12 mouse cellular contexts compared by ENCODE assay signal in genomic region chr6:140478031-140478430, GRCm38 (mm10). TPM values are rescaled to one million over a fixed set of nuclear protein-coding genes. Genes with fewer than 3 reads are reported as not detected.
DNase-seq lines count a peak whose midpoint lies in the region; ATAC-seq and TF ChIP-seq lines count a peak whose summit lies in the region.
"Had no signal": no experiment of that assay in that cellular context is flagged by ENCODE, and none has a peak within 500 bp of the region (broad histone marks: within the 10 kb centered on the region; RNA-seq: fewer than 3 reads in every experiment).

No protein-coding gene starts in this region.

- no peak for TF ChIP-seq CTCF in kidney, adult 2 months (conservative IDR thresholded peaks at IDR 0.05; ENCODE audit: insufficient read depth, insufficient read length, low read depth, low read length)
- no peak for TF ChIP-seq CTCF in midbrain, postnatal 0 days (IDR thresholded peaks at IDR 0.05)

- no peak for TF ChIP-seq POLR2A in kidney, adult 2 months (IDR thresholded peaks at IDR 0.05; ENCODE audit: low read depth, low read length)

- no peaks in the 10 kb centered on the region for H3K27me3 ChIP-seq in kidney, embryonic 15.5 days
- no peaks in the 10 kb centered on the region for H3K27me3 ChIP-seq in kidney, adult 2 months (replicated peaks; ENCODE audit: control insufficient read depth, insufficient read depth, low read length)
- no peaks in the 10 kb centered on the region for H3K27me3 ChIP-seq in midbrain, embryonic 14.5 days (ENCODE audit: control insufficient read depth, insufficient read depth, low read length)
- no peaks in the 10 kb centered on the region for H3K27me3 ChIP-seq in midbrain, postnatal 0 days (ENCODE audit: insufficient read depth, low read length)
- H3K27me3 ChIP-seq in embryonic facial prominence, embryonic 15.5 days = no peaks in the 10 kb centered on the region
- no peaks in the 10 kb centered on the region for H3K27me3 ChIP-seq in stomach, embryonic 16.5 days (ENCODE audit: control insufficient read depth, insufficient read depth, low read length)
- H3K27me3 ChIP-seq: liver, embryonic 15.5 days had no signal

- peak; percentile 61; the same call in 1 of the 2 replicates for ATAC-seq in kidney, embryonic 15.5 days (replicated peaks; ENCODE audit: low FRiP score)
- ATAC-seq in midbrain, embryonic 14.5 days (ENCODE audit: low FRiP score, low TSS enrichment) = no peak
- no peak for ATAC-seq in midbrain, postnatal 0 days (ENCODE audit: low FRiP score)
- peak; percentile 37; the same call in 1 of the 2 replicates for ATAC-seq in embryonic facial prominence, embryonic 15.5 days (ENCODE audit: insufficient number of reproducible peaks, low FRiP score, low TSS enrichment, low read depth)
- peak; percentile 82; the same call in 1 of the 2 replicates for ATAC-seq in stomach, embryonic 16.5 days (ENCODE audit: insufficient read depth, low FRiP score)
- ATAC-seq: inflammation-experienced regulatory T-cells, adult 6 months had no signal

- no peak overlapping the region for H3K4me2 ChIP-seq in kidney, embryonic 15.5 days
- H3K4me2 ChIP-seq in midbrain, embryonic 14.5 days (ENCODE audit: low read length) = no peak overlapping the region
- no peak overlapping the region for H3K4me2 ChIP-seq in midbrain, postnatal 0 days (ENCODE audit: low read depth, low read length, poor library complexity, severe bottlenecking)
- H3K4me2 ChIP-seq in embryonic facial prominence, embryonic 15.5 days (replicated peaks) = no peak overlapping the region
- peak overlapping the region; percentile 27 for H3K4me2 ChIP-seq in stomach, embryonic 16.5 days (ENCODE audit: low read depth, low read length)
- H3K4me2 ChIP-seq: liver, embryonic 15.5 days had no signal

- H3K36me3 ChIP-seq in kidney, embryonic 15.5 days = no peaks in the 10 kb centered on the region
- H3K36me3 ChIP-seq in kidney, adult 2 months (ENCODE audit: control insufficient read depth, insufficient read depth, low read length) = no peaks in the 10 kb centered on the region
- H3K36me3 ChIP-seq in midbrain, embryonic 14.5 days (ENCODE audit: control insufficient read depth, insufficient read depth, low read length) = no peaks in the 10 kb centered on the region
- H3K36me3 ChIP-seq in midbrain, postnatal 0 days (ENCODE audit: insufficient read depth, low read length) = no peaks in the 10 kb centered on the region
- no peaks in the 10 kb centered on the region for H3K36me3 ChIP-seq in embryonic facial prominence, embryonic 15.5 days
- no peaks in the 10 kb centered on the region for H3K36me3 ChIP-seq in stomach, embryonic 16.5 days (ENCODE audit: control insufficient read depth, insufficient read depth, low read length)
- H3K36me3 ChIP-seq: heart, embryonic 10.5 days; liver, embryonic 15.5 days had no signal

- 38% methylated on average over 7 of the region's 7 CpGs for WGBS in kidney, embryonic 15.5 days
- WGBS in kidney, adult 2 months = 52% methylated on average over 7 of the region's 7 CpGs
- WGBS in midbrain, embryonic 14.5 days = 72% methylated on average over 7 of the region's 7 CpGs
- 60% methylated on average over 7 of the region's 7 CpGs for WGBS in midbrain, postnatal 0 days
- 41% methylated on average over 7 of the region's 7 CpGs for WGBS in embryonic facial prominence, embryonic 15.5 days
- 26% methylated on average over 7 of the region's 7 CpGs for WGBS in stomach, embryonic 16.5 days

- no peak overlapping the region for H3K9ac ChIP-seq in kidney, embryonic 15.5 days
- no peak overlapping the region for H3K9ac ChIP-seq in midbrain, embryonic 14.5 days (replicated peaks; ENCODE audit: low read length)
- no peak overlapping the region for H3K9ac ChIP-seq in midbrain, postnatal 0 days (replicated peaks; ENCODE audit: low read length, poor library complexity, severe bottlenecking)
- H3K9ac ChIP-seq in embryonic facial prominence, embryonic 15.5 days = no peak overlapping the region
- no peak overlapping the region for H3K9ac ChIP-seq in stomach, embryonic 16.5 days (ENCODE audit: low read length)
- H3K9ac ChIP-seq: liver, embryonic 15.5 days had no signal

- no peak overlapping the region for H3K4me3 ChIP-seq in kidney, embryonic 15.5 days (replicated peaks)
- H3K4me3 ChIP-seq in kidney, adult 2 months (ENCODE audit: insufficient read depth, low read depth, low read length) = no peak overlapping the region
- no peak overlapping the region for H3K4me3 ChIP-seq in midbrain, embryonic 14.5 days (replicated peaks; ENCODE audit: low read depth, low read length)
- H3K4me3 ChIP-seq in midbrain, postnatal 0 days (ENCODE audit: low read depth, low read length) = no peak overlapping the region
- H3K4me3 ChIP-seq in embryonic facial prominence, embryonic 15.5 days (replicated peaks) = no peak overlapping the region
- H3K4me3 ChIP-seq in stomach, embryonic 16.5 days (replicated peaks; ENCODE audit: low read length) = no peak overlapping the region
- H3K4me3 ChIP-seq: heart, embryonic 10.5 days; liver, embryonic 15.5 days had no signal

- H3K4me1 ChIP-seq in kidney, embryonic 15.5 days = peaks cover 12% of the 10 kb centered on the region
- no peaks in the 10 kb centered on the region for H3K4me1 ChIP-seq in kidney, adult 2 months (ENCODE audit: control insufficient read depth, insufficient read depth, low read length)
- H3K4me1 ChIP-seq in midbrain, embryonic 14.5 days (ENCODE audit: control insufficient read depth, insufficient read depth, low read length) = peaks cover 18% of the 10 kb centered on the region
- H3K4me1 ChIP-seq in midbrain, postnatal 0 days (ENCODE audit: insufficient read depth, low read length) = peaks cover 4% of the 10 kb centered on the region; the same call in 1 of the 2 replicates
- H3K4me1 ChIP-seq in embryonic facial prominence, embryonic 15.5 days = peaks cover 17% of the 10 kb centered on the region; the same call in 1 of the 2 replicates
- peaks cover 23% of the 10 kb centered on the region for H3K4me1 ChIP-seq in stomach, embryonic 16.5 days (ENCODE audit: control insufficient read depth, insufficient read depth, low read length)
- H3K4me1 ChIP-seq: liver, embryonic 15.5 days had no signal

- no peak for DNase-seq in kidney, adult 2 months
- DNase-seq in midbrain, embryonic 14.5 days = no peak
- no peak for DNase-seq in midbrain, postnatal 0 days (ENCODE audit: low spot score)
- DNase-seq in heart, postnatal 14 days = no peak
- DNase-seq: layer of hippocampus, postnatal 36 days; right cerebral cortex, postnatal 14 days had no signal

- H3K27ac ChIP-seq in kidney, embryonic 15.5 days = peak overlapping the region; percentile 37; the same call in 1 of the 2 replicates
- no peak overlapping the region for H3K27ac ChIP-seq in kidney, adult 2 months (ENCODE audit: insufficient read depth, low read depth, low read length)
- peak overlapping the region; percentile 38; the same call in 1 of the 2 replicates for H3K27ac ChIP-seq in midbrain, embryonic 14.5 days (replicated peaks; ENCODE audit: low read depth, low read length)
- no peak overlapping the region for H3K27ac ChIP-seq in midbrain, postnatal 0 days (ENCODE audit: low read depth, low read length)
- no peak overlapping the region for H3K27ac ChIP-seq in embryonic facial prominence, embryonic 15.5 days (replicated peaks)
- peak overlapping the region; percentile 55 for H3K27ac ChIP-seq in stomach, embryonic 16.5 days (ENCODE audit: low read length)
- H3K27ac ChIP-seq: heart, embryonic 10.5 days; liver, embryonic 15.5 days had no signal

- no peaks in the 10 kb centered on the region for H3K9me3 ChIP-seq in kidney, embryonic 15.5 days (replicated peaks)
- H3K9me3 ChIP-seq in midbrain, embryonic 14.5 days (ENCODE audit: control insufficient read depth, low read length) = no peaks in the 10 kb centered on the region
- no peaks in the 10 kb centered on the region for H3K9me3 ChIP-seq in midbrain, postnatal 0 days (ENCODE audit: low read length)
- no peaks in the 10 kb centered on the region for H3K9me3 ChIP-seq in embryonic facial prominence, embryonic 15.5 days (replicated peaks)
- no peaks in the 10 kb centered on the region for H3K9me3 ChIP-seq in stomach, embryonic 16.5 days (replicated peaks; ENCODE audit: control insufficient read depth, low read length)
- H3K9me3 ChIP-seq: heart, embryonic 10.5 days; liver, embryonic 15.5 days had no signal

- intact Hi-C loops in heart, postnatal 14 days (cut with DNase I) = no loop called here

RNA-seq across cellular contexts. Expression of gene Plekha5, which starts 54.2 kb away (rescaled TPM):
- polyA plus RNA-seq in kidney, embryonic 15.5 days (2015; fragmentation: Nextera tagmentation; extraction: Ambion mirVana) = 48.4 and 50.1 TPM in 2 replicates
- polyA plus RNA-seq in kidney, adult 2 months (2012; rRNA removed) = 20.1 and 21.4 TPM in 2 replicates
- 45.1 and 50.7 TPM in 2 replicates for polyA plus RNA-seq in midbrain, embryonic 14.5 days (2014; fragmentation: Nextera tagmentation; extraction: Ambion mirVana)
- 28.8 and 39.4 TPM in 2 replicates for total RNA-seq in midbrain, postnatal 0 days (2014; rRNA removed)
- 21.8 and 24.2 TPM in 2 replicates for polyA plus RNA-seq in midbrain, postnatal 0 days (2015; fragmentation: Nextera tagmentation; extraction: Ambion mirVana)
- polyA plus RNA-seq in embryonic facial prominence, embryonic 15.5 days (2015; fragmentation: Nextera tagmentation; extraction: Ambion mirVana) = 50.4 and 51.5 TPM in 2 replicates
- polyA plus RNA-seq in stomach, embryonic 16.5 days (2015; fragmentation: Nextera tagmentation; extraction: Ambion mirVana) = 35.0 and 39.0 TPM in 2 replicates
- 10 to 100 TPM; 36.6 to 36.9 TPM for total RNA-seq in heart, postnatal 14 days (2021)

Comparison
In these comparisons a context has a peak if more than half of its experiments do, and no peak if none do; other contexts are left out.
1. H3K27ac ChIP-seq: peak in kidney, embryonic 15.5 days (single experiment), midbrain, embryonic 14.5 days (single experiment) and stomach, embryonic 16.5 days (single experiment); none in kidney, adult 2 months (single experiment), midbrain, postnatal 0 days (single experiment) and embryonic facial prominence, embryonic 15.5 days (single experiment).
2. ATAC-seq: peak in kidney, embryonic 15.5 days (single experiment), embryonic facial prominence, embryonic 15.5 days (single experiment) and stomach, embryonic 16.5 days (single experiment); none in midbrain, embryonic 14.5 days (single experiment) and midbrain, postnatal 0 days (single experiment).